Mouse (Mus musculus) MEL (cell line): ENCODE measurements around the gene Cpxm2. TPM values are rescaled to one million over a fixed set of nuclear protein-coding genes. Genes with fewer than 3 reads are reported as not detected.

ENCODE experiments used
- DNase-seq: peaks from one replicate; pipeline ENCODE4 v3.0.0; 2011; ENCODE audit warnings: low read depth, low spot score
- H3K27ac ChIP-seq: 2 replicates; pipeline ENCODE4 v1.5.1; 2012; ENCODE audit warnings: low read depth, mild to moderate bottlenecking, control low read depth, low read length, moderate library complexity; ENCODE audit not compliant: control insufficient read depth
- H3K27me3 ChIP-seq, 2 experiments: fragments of 150-350 bp in 1 of 2; sonication (generic) in 1 of 2; 2 replicates each; pipeline ENCODE4 v1.6.1; 2012; ENCODE audit warnings: low read length in 2 of 2, mild to moderate bottlenecking in 2 of 2, improper control_type of control experiment in 1 of 2, moderate library complexity in 1 of 2; ENCODE audit not compliant: insufficient read depth in 2 of 2, control insufficient read depth in 1 of 2
- H3K36me3 ChIP-seq, 2 experiments: 2 replicates each; pipeline ENCODE4 v1.6.1; 2012 to 2014; ENCODE audit warnings: low read length in 2 of 2, improper control_type of control experiment in 1 of 2, inconsistent platforms in 1 of 2, mild to moderate bottlenecking in 1 of 2; ENCODE audit not compliant: insufficient read depth in 2 of 2, control insufficient read depth in 1 of 2
- H3K4me1 ChIP-seq, 2 experiments: fragments of 150-350 bp in 1 of 2; sonication (generic) in 1 of 2; 2 replicates each; pipeline ENCODE4 v1.6.1; 2012; ENCODE audit warnings: low read length in 2 of 2, improper control_type of control experiment in 1 of 2, mild to moderate bottlenecking in 1 of 2; ENCODE audit not compliant: insufficient read depth in 2 of 2, control insufficient read depth in 1 of 2
- H3K4me3 ChIP-seq, 2 experiments: fragments of 150-350 bp in 1 of 2; sonication (generic) in 1 of 2; 2 replicates each; pipeline ENCODE4 v1.5.1; 2012; ENCODE audit warnings: low read depth in 2 of 2, low read length in 2 of 2, mild to moderate bottlenecking in 2 of 2, moderate library complexity in 2 of 2, control low read depth in 1 of 2, improper control_type of control experiment in 1 of 2; ENCODE audit not compliant: control insufficient read depth in 1 of 2, insufficient read depth in 1 of 2
- H3K79me2 ChIP-seq: 2 replicates; pipeline ENCODE4 v1.6.1; 2012; ENCODE audit warnings: mild to moderate bottlenecking, low read length, moderate library complexity; ENCODE audit not compliant: control insufficient read depth, poor library complexity, insufficient read depth
- H3K9ac ChIP-seq: 2 replicates; pipeline ENCODE4 v1.6.1; 2012; ENCODE audit warnings: low read depth, mild to moderate bottlenecking, control low read depth, low read length, moderate library complexity; ENCODE audit not compliant: control insufficient read depth, poor library complexity, severe bottlenecking
- H3K9me3 ChIP-seq: fragments of 150-350 bp; sonication (generic); replicated peaks from 2 replicates; pipeline ENCODE4 v1.6.1; 2012; ENCODE audit warnings: mild to moderate bottlenecking, low read length, improper control_type of control experiment, moderate library complexity; ENCODE audit not compliant: insufficient read depth
- CHD2 ChIP-seq: IDR thresholded peaks from 2 replicates; pipeline ENCODE4 v1.6.1; 2011; ENCODE audit warnings: low read length, improper control_type of control experiment
- E2F4 ChIP-seq: IDR thresholded peaks from 2 replicates; pipeline ENCODE4 v1.6.1; 2011; ENCODE audit warnings: low read depth, low read length, improper control_type of control experiment, borderline replicate concordance
- ELF1 ChIP-seq: IDR thresholded peaks from 2 replicates; pipeline ENCODE4 v1.6.1; 2014; ENCODE audit warnings: low read depth, mild to moderate bottlenecking, inconsistent platforms, low read length, improper control_type of control experiment, moderate library complexity
- ETS1 ChIP-seq: IDR thresholded peaks from 2 replicates; pipeline ENCODE4 v1.6.1; 2012; ENCODE audit warnings: low read depth, mild to moderate bottlenecking, inconsistent platforms, low read length, improper control_type of control experiment, moderate library complexity
- GATA1 ChIP-seq: IDR thresholded peaks from 2 replicates; pipeline ENCODE4 v1.6.1; 2011; ENCODE audit warnings: low read depth, low read length, improper control_type of control experiment
- HCFC1 ChIP-seq: IDR thresholded peaks from 2 replicates; pipeline ENCODE4 v1.6.1; 2012; ENCODE audit warnings: low read depth, mild to moderate bottlenecking, inconsistent platforms, low read length, improper control_type of control experiment, moderate library complexity
- JUND ChIP-seq: IDR thresholded peaks from 2 replicates; pipeline ENCODE4 v1.6.1; 2011; ENCODE audit warnings: low read depth, mild to moderate bottlenecking, improper control_type of control experiment, low read length
- MAFK ChIP-seq: IDR thresholded peaks from 2 replicates; pipeline ENCODE4 v1.6.1; 2011; ENCODE audit warnings: low read depth, mild to moderate bottlenecking, low read length, improper control_type of control experiment, borderline replicate concordance
- MAX ChIP-seq: IDR thresholded peaks from 2 replicates; pipeline ENCODE4 v1.6.1; 2011; ENCODE audit warnings: low read length, improper control_type of control experiment
- MAZ ChIP-seq: IDR thresholded peaks from 2 replicates; pipeline ENCODE4 v1.6.1; 2012; ENCODE audit warnings: low read depth, mild to moderate bottlenecking, inconsistent platforms, low read length, improper control_type of control experiment
- MYC ChIP-seq: IDR thresholded peaks from 2 replicates; pipeline ENCODE4 v1.6.1; 2011; ENCODE audit warnings: low read depth, mild to moderate bottlenecking, low read length, improper control_type of control experiment, moderate library complexity
- NELFE ChIP-seq: IDR thresholded peaks from 2 replicates; pipeline ENCODE4 v1.6.1; 2011; ENCODE audit warnings: low read depth, low read length, improper control_type of control experiment
- NRF1 ChIP-seq: IDR thresholded peaks from 2 replicates; pipeline ENCODE4 v1.6.1; 2014; ENCODE audit warnings: low read depth, mild to moderate bottlenecking, inconsistent platforms, low read length, improper control_type of control experiment, moderate library complexity; ENCODE audit not compliant: poor library complexity, insufficient read depth, severe bottlenecking
- POLR2AphosphoS5 ChIP-seq: IDR thresholded peaks from 2 replicates; pipeline ENCODE4 v1.6.1; 2012; ENCODE audit warnings: low read depth, borderline replicate concordance, mild to moderate bottlenecking, inconsistent platforms, low read length, moderate library complexity, mixed read lengths
- SIN3A ChIP-seq: IDR thresholded peaks from 2 replicates; pipeline ENCODE4 v1.6.1; 2012; ENCODE audit warnings: low read length, improper control_type of control experiment, inconsistent platforms
- SMC3 ChIP-seq: IDR thresholded peaks from 2 replicates; pipeline ENCODE4 v1.6.1; 2011; ENCODE audit warnings: low read depth, low read length, improper control_type of control experiment
- TAL1 ChIP-seq: IDR thresholded peaks from 2 replicates; pipeline ENCODE4 v1.6.1; 2012; ENCODE audit warnings: mild to moderate bottlenecking, inconsistent platforms, low read length, moderate library complexity, mixed read lengths
- USF1 ChIP-seq: IDR thresholded peaks from 2 replicates; pipeline ENCODE4 v1.6.1; 2014; ENCODE audit warnings: low read depth, mild to moderate bottlenecking, inconsistent platforms, low read length, improper control_type of control experiment, moderate library complexity
- ZKSCAN1 ChIP-seq: IDR thresholded peaks from 2 replicates; pipeline ENCODE4 v1.6.1; 2012; ENCODE audit warnings: low read depth, mild to moderate bottlenecking, inconsistent platforms, low read length, improper control_type of control experiment, moderate library complexity
- ZNF384 ChIP-seq: IDR thresholded peaks from 2 replicates; pipeline ENCODE4 v1.6.1; 2012; ENCODE audit warnings: low read depth, mild to moderate bottlenecking, inconsistent platforms, low read length, improper control_type of control experiment
- polyA plus RNA-seq, 2 experiments: library from polyadenylated mRNA; stranded (reverse) in 1 of 2; unstranded in 1 of 2; fragments of >175 nt in 1 of 2; fragments of >200 nt in 1 of 2; gene quantifications; 2 replicates each; pipeline versions ENCODE4 v1.2.1 to v1.2.4; 2012; ENCODE audit warnings: low replicate concordance in 2 of 2, low read depth in 1 of 2; ENCODE audit not compliant: insufficient read length in 2 of 2, insufficient read depth in 1 of 2, missing spikeins in 1 of 2
- total RNA-seq: library from RNA; depleted of rRNA; stranded (reverse); fragments of 300-350 nt; gene quantifications from 2 replicates; pipeline ENCODE4 v1.2.3, GENCODE M21; 2012

Cpxm2 gene
- total and polyA plus RNA-seq, 3 experiments: not detected

GRCm38 (mm10) chr7:132153725-132154147, 803 bp downstream of the Cpxm2 start:
- no peak for TF ChIP-seq SMC3
- TF ChIP-seq MAZ: no peak
- no peak for TF ChIP-seq NELFE
- TF ChIP-seq SIN3A: no peak
- TF ChIP-seq ZKSCAN1: no peak
- TF ChIP-seq MYC: no peak
- TF ChIP-seq USF1: no peak
- no peak for TF ChIP-seq MAX
- TF ChIP-seq JUND: no peak
- TF ChIP-seq POLR2AphosphoS5: no peak
- no peak for TF ChIP-seq TAL1
- H3K79me2 ChIP-seq: no peaks in the 10 kb centered on the region
- H3K36me3 ChIP-seq: no peaks in the 10 kb centered on the region
- H3K9ac ChIP-seq: no peak overlapping the region
- H3K4me3 ChIP-seq: no peak overlapping the region
- no peaks in the 10 kb centered on the region for H3K9me3 ChIP-seq
- DNase-seq: no peak
- no peaks in the 10 kb centered on the region for H3K27me3 ChIP-seq
- no peaks in the 10 kb centered on the region for H3K4me1 ChIP-seq
- H3K27ac ChIP-seq: no peak overlapping the region

GRCm38 (mm10) chr7:132145227-132145800, 9.2 kb downstream of the Cpxm2 start:
- Histone ChIP-seq H3K79me2 (no peaks in the 10 kb centered on the region), H3K4me3 (no peak overlapping the region), H3K27me3 (no peaks in the 10 kb centered on the region; a peak in 1 of 4 replicates), H3K27ac (no peak overlapping the region), H3K36me3 (no peaks in the 10 kb centered on the region), H3K9ac (no peak overlapping the region), H3K4me1 (no peaks in the 10 kb centered on the region), H3K9me3 (no peaks in the 10 kb centered on the region)
- TF ChIP-seq MAZ (no peak), NELFE (no peak), ZKSCAN1 (no peak), NRF1 (no peak), MAFK (no peak), GATA1 (no peak), HCFC1 (no peak), CHD2 (no peak), MAX (no peak), SIN3A (no peak), ELF1 (no peak), ZNF384 (no peak), E2F4 (no peak), USF1 (no peak), ETS1 (no peak)
- no peak for DNase-seq
